Mouse (Mus musculus): Measurements from ENCODE around the gene Car9. TPM values are rescaled to one million over a fixed set of nuclear protein-coding genes. Genes with fewer than 3 reads are reported as not detected.

The Car9 gene
- total and polyA plus RNA-seq, 2 experiments from 2014 or later, result 0.14 to 0.65 TPM

- H3K9ac ChIP-seq, result peak overlapping the region; percentile 79
- TF ChIP-seq CTCF (IDR thresholded peaks at IDR 0.05; ENCODE audit: low read depth), result no peak
- peak overlapping the region; percentile 63 for H3K4me3 ChIP-seq (ENCODE audit: low read depth, low read length)
- H3K27ac ChIP-seq (ENCODE audit: low read depth, low read length), result peak overlapping the region; percentile 88
- no peak for DNase-seq
- ATAC-seq, result no peak
- no peaks in the 10 kb centered on the region for H3K27me3 ChIP-seq (ENCODE audit: insufficient read depth, low read length)
- WGBS, result under 1% methylated on average over 9 of the region's 9 CpGs
- H3K4me2 ChIP-seq (ENCODE audit: low read depth), result peak overlapping the region; percentile 53
- H3K4me1 ChIP-seq (ENCODE audit: insufficient read depth), result no peaks in the 10 kb centered on the region
- peaks cover 7% of the 10 kb centered on the region; the same call in 1 of the 2 replicates for H3K36me3 ChIP-seq (ENCODE audit: insufficient read depth)
- no peaks in the 10 kb centered on the region for H3K9me3 ChIP-seq (ENCODE audit: low read length)
Measured at GRCm38 (mm10) chr4:43493846-43494240, 12.9 kb upstream of the Car9 start.

- no peaks in the 10 kb centered on the region for H3K9me3 ChIP-seq (ENCODE audit: low read length)
- TF ChIP-seq CTCF (IDR thresholded peaks at IDR 0.05; ENCODE audit: low read depth), result no peak
- H3K36me3 ChIP-seq (ENCODE audit: insufficient read depth), result peaks cover 7% of the 10 kb centered on the region; the same call in 1 of the 2 replicates
- no peaks in the 10 kb centered on the region for H3K27me3 ChIP-seq (ENCODE audit: insufficient read depth, low read length)
- ATAC-seq (no peak), DNase-seq (no peak)
- H3K4me3 ChIP-seq (ENCODE audit: low read depth, low read length), result no peak overlapping the region
- H3K9ac ChIP-seq, result no peak overlapping the region
- no peaks in the 10 kb centered on the region for H3K4me1 ChIP-seq (ENCODE audit: insufficient read depth)
- H3K27ac ChIP-seq (ENCODE audit: low read depth, low read length), result no peak overlapping the region
- no peak overlapping the region for H3K4me2 ChIP-seq (ENCODE audit: low read depth)
- WGBS, result 42% methylated on average over 6 of the region's 6 CpGs
Measured at GRCm38 (mm10) chr4:43496587-43496986, 10.2 kb upstream of the Car9 start.

GRCm38 (mm10) chr4:43497405-43497804 is 9.4 kb upstream of the Car9 start:
- DNase-seq (no peak), ATAC-seq (no peak)
- no peak overlapping the region for H3K9ac ChIP-seq
- no peak overlapping the region for H3K27ac ChIP-seq (ENCODE audit: low read depth, low read length)
- no peaks in the 10 kb centered on the region for H3K4me1 ChIP-seq (ENCODE audit: insufficient read depth)
- no peak for TF ChIP-seq CTCF (IDR thresholded peaks at IDR 0.05; ENCODE audit: low read depth)
- H3K4me2 ChIP-seq (ENCODE audit: low read depth), result no peak overlapping the region
- WGBS, result 92% methylated on average over 8 of the region's 8 CpGs
- no peaks in the 10 kb centered on the region for H3K9me3 ChIP-seq (ENCODE audit: low read length)
- H3K36me3 ChIP-seq (ENCODE audit: insufficient read depth), result peaks cover 7% of the 10 kb centered on the region; the same call in 1 of the 2 replicates
- no peaks in the 10 kb centered on the region for H3K27me3 ChIP-seq (ENCODE audit: insufficient read depth, low read length)
- no peak overlapping the region for H3K4me3 ChIP-seq (ENCODE audit: low read depth, low read length)

GRCm38 (mm10) chr4:43497946-43498345 is 8.8 kb upstream of the Car9 start:
- Histone ChIP-seq H3K9me3 (ENCODE audit: low read length) (no peaks in the 10 kb centered on the region), H3K9ac (no peak overlapping the region), H3K4me1 (ENCODE audit: insufficient read depth) (no peaks in the 10 kb centered on the region), H3K4me2 (ENCODE audit: low read depth) (no peak overlapping the region), H3K27me3 (ENCODE audit: insufficient read depth, low read length) (no peaks in the 10 kb centered on the region), H3K27ac (ENCODE audit: low read depth, low read length) (no peak overlapping the region), H3K36me3 (ENCODE audit: insufficient read depth) (peaks cover 7% of the 10 kb centered on the region; the same call in 1 of the 2 replicates), H3K4me3 (ENCODE audit: low read depth, low read length) (no peak overlapping the region)
- no peak for DNase-seq
- no peak for TF ChIP-seq CTCF (IDR thresholded peaks at IDR 0.05; ENCODE audit: low read depth)
- 80% methylated on average over 4 of the region's 4 CpGs for WGBS
- ATAC-seq, result no peak

GRCm38 (mm10) chr4:43498983-43499382 is 7.8 kb upstream of the Car9 start:
- TF ChIP-seq CTCF (IDR thresholded peaks at IDR 0.05; ENCODE audit: low read depth), result peak; percentile 57
- no peaks in the 10 kb centered on the region for H3K27me3 ChIP-seq (ENCODE audit: insufficient read depth, low read length)
- H3K4me1 ChIP-seq (ENCODE audit: insufficient read depth), result no peaks in the 10 kb centered on the region
- H3K4me2 ChIP-seq (ENCODE audit: low read depth), result peak overlapping the region; percentile 83
- H3K9me3 ChIP-seq (ENCODE audit: low read length), result no peaks in the 10 kb centered on the region
- H3K4me3 ChIP-seq (ENCODE audit: low read depth, low read length), result peak overlapping the region; percentile 50
- DNase-seq (peak; percentile 20), ATAC-seq (peak; percentile 39; the same call in 1 of the 2 replicates)
- WGBS, result 11% methylated on average over 8 of the region's 8 CpGs
- H3K9ac ChIP-seq, result peak overlapping the region; percentile 48
- H3K27ac ChIP-seq (ENCODE audit: low read depth, low read length), result no peak overlapping the region
- H3K36me3 ChIP-seq (ENCODE audit: insufficient read depth), result peaks cover 7% of the 10 kb centered on the region; the same call in 1 of the 2 replicates

GRCm38 (mm10) chr4:43499407-43500333 is 7.1 kb upstream of the Car9 start, which contains the start of gene Arhgef39:
Arhgef39 (minus strand) TSS chr4:43499695.
- Histone ChIP-seq H3K27me3 (ENCODE audit: insufficient read depth, low read length) (no peaks in the 10 kb centered on the region), H3K4me2 (ENCODE audit: low read depth) (peak within 1 kb of the TSS; percentile 83), H3K4me1 (ENCODE audit: insufficient read depth) (no peaks in the 10 kb centered on the region), H3K9ac (peak within 1 kb of the TSS; percentile 48), H3K4me3 (ENCODE audit: low read depth, low read length) (peak within 1 kb of the TSS; percentile 50), H3K9me3 (ENCODE audit: low read length) (no peaks in the 10 kb centered on the region), H3K27ac (ENCODE audit: low read depth, low read length) (no peak within 1 kb of the TSS; the same call in 1 of the 2 replicates), H3K36me3 (ENCODE audit: insufficient read depth) (peaks cover 7% of the 10 kb centered on the region; the same call in 1 of the 2 replicates)
- no peak for TF ChIP-seq CTCF (IDR thresholded peaks at IDR 0.05; ENCODE audit: low read depth)
- ATAC-seq (peak; percentile 93), DNase-seq (peak; percentile 85)
- 7% methylated on average over 50 of the region's 50 CpGs for WGBS

- TF ChIP-seq CTCF (IDR thresholded peaks at IDR 0.05; ENCODE audit: low read depth), result no peak
- H3K4me1 ChIP-seq (ENCODE audit: insufficient read depth), result no peaks in the 10 kb centered on the region
- no peaks in the 10 kb centered on the region for H3K9me3 ChIP-seq (ENCODE audit: low read length)
Measured at GRCm38 (mm10) chr4:43503041-43503440, 3.7 kb upstream of the Car9 start.

More at GRCm38 (mm10) chr4:43503041-43503440, 3.7 kb upstream of the Car9 start:
- Histone ChIP-seq H3K36me3 (ENCODE audit: insufficient read depth) (no peaks in the 10 kb centered on the region), H3K9ac (no peak overlapping the region), H3K27ac (ENCODE audit: low read depth, low read length) (no peak overlapping the region), H3K4me2 (ENCODE audit: low read depth) (no peak overlapping the region), H3K27me3 (ENCODE audit: insufficient read depth, low read length) (no peaks in the 10 kb centered on the region; the same call in 1 of the 2 replicates), H3K4me3 (ENCODE audit: low read depth, low read length) (no peak overlapping the region)
- 86% methylated on average over 2 of the region's 2 CpGs for WGBS
- ATAC-seq (no peak), DNase-seq (no peak)

Measured in forebrain, postnatal 0 days (tissue).